Mouse (Mus musculus) left cerebral cortex, adult 8-10 months (tissue): ENCODE measurements around the gene Vmn1r219. TPM values are rescaled to one million over a fixed set of nuclear protein-coding genes. Genes with fewer than 3 reads are reported as not detected.
"Not testable (repeated sequence)": the region's sequence is repeated elsewhere in the genome, so short reads cannot be mapped to it uniquely, and the experiment has no call there.

Experiments
- DNase-seq, 2 experiments: peaks; one replicate each; pipeline ENCODE4 v3.0.0; 2022; ENCODE audit warnings: low spot score in 2 of 2
- total RNA-seq, 4 experiments: library from RNA; stranded (reverse); gene quantifications; 2 replicates each; pipeline ENCODE4 v1.2.4; 2022

Gene Vmn1r219
- total RNA-seq, result not detected

- no peak for DNase-seq
These were observed at the start of gene Vmn1r219 for GRCm38 (mm10) chr13:23159012-23159411. Gene Vmn1r219, plus strand, starts transcription at chr13:23159312.

- not testable (repeated sequence) for DNase-seq
These were observed 41.0 kb upstream of the Vmn1r219 start, which contains the start of gene Vmn1r217 for GRCm38 (mm10) chr13:23118126-23118525. Gene Vmn1r217, minus strand, starts transcription at chr13:23118226.

- DNase-seq, result no peak
These were observed 38.5 kb upstream of the Vmn1r219 start for GRCm38 (mm10) chr13:23120611-23121010.

- no peak for DNase-seq
These were observed 26.0 kb upstream of the Vmn1r219 start, which contains the start of gene Vmn1r218 for GRCm38 (mm10) chr13:23133099-23133498. Gene Vmn1r218, plus strand, starts transcription at chr13:23133155.

- no peak for DNase-seq
These were observed 25.6 kb upstream of the Vmn1r219 start for GRCm38 (mm10) chr13:23133501-23133900.

- no peak for DNase-seq
These were observed 20.2 kb upstream of the Vmn1r219 start for GRCm38 (mm10) chr13:23138880-23139279.

GRCm38 (mm10) chr13:23157848-23158247 is 1.3 kb upstream of the Vmn1r219 start:
- no peak for DNase-seq

- DNase-seq, result not testable (repeated sequence)
These were observed 7.4 kb downstream of the Vmn1r219 start for GRCm38 (mm10) chr13:23166471-23166870.

GRCm38 (mm10) chr13:23187875-23188274 is 28.8 kb downstream of the Vmn1r219 start, which contains the start of gene Vmn1r220:
Gene Vmn1r220, minus strand, starts transcription at chr13:23187975.
- no peak for DNase-seq

- DNase-seq, result not testable (repeated sequence)
These were observed 44.8 kb downstream of the Vmn1r219 start for GRCm38 (mm10) chr13:23203885-23204284.

GRCm38 (mm10) chr13:23213827-23214226 is 54.7 kb downstream of the Vmn1r219 start, which contains the start of gene Vmn1r221:
Gene Vmn1r221, plus strand, starts transcription at chr13:23214127.
- not testable (repeated sequence) for DNase-seq

Other genes with a start within 250 kb of the Vmn1r219 start
- not detected for gene Vmn1r213, start 151.7 kb upstream of the Vmn1r219 start, total RNA-seq
- not detected for gene Vmn1r214, start 128.9 kb upstream of the Vmn1r219 start, total RNA-seq
- gene Vmn1r215, start 91.3 kb upstream of the Vmn1r219 start, total RNA-seq, result not detected
- not detected for gene Vmn1r217, start 41.1 kb upstream of the Vmn1r219 start, total RNA-seq
- not detected for gene Vmn1r218, start 26.2 kb upstream of the Vmn1r219 start, total RNA-seq
- not detected for gene Vmn1r220, start 28.7 kb downstream of the Vmn1r219 start, total RNA-seq
- gene Vmn1r221, start 54.8 kb downstream of the Vmn1r219 start, total RNA-seq, result not detected
- not detected for gene Vmn1r222, start 76.6 kb downstream of the Vmn1r219 start, total RNA-seq
- gene Vmn1r223, start 87.8 kb downstream of the Vmn1r219 start, total RNA-seq, result not detected
- gene Zfp322a, start 209.9 kb downstream of the Vmn1r219 start, total RNA-seq, result 10 to 100 TPM; 24.9 to 29.0 (median 26.7) TPM